Mouse (Mus musculus): ENCODE measurements around the gene Scarf2.

GRCm38 (mm10) chr16:17785337-17785736, 11.7 kb upstream of the Scarf2 start:
- TF ChIP-seq CTCF (IDR thresholded peaks at IDR 0.05; ENCODE audit: control insufficient read depth, insufficient read depth, low read length) (no peak), POLR2A (IDR thresholded peaks at IDR 0.05; ENCODE audit: borderline replicate concordance, control insufficient read depth, low read depth, low read length) (no peak)

Data from bone marrow, adult 2 months (tissue).